Mouse (Mus musculus): ENCODE data around the gene 4933434E20Rik. TPM values are rescaled to one million over a fixed set of nuclear protein-coding genes. Genes with fewer than 3 reads are reported as not detected.

The 4933434E20Rik gene
- total RNA-seq, 4 experiments from 2014 or later: 88.7 to 119 (median 108) TPM

DNA sequence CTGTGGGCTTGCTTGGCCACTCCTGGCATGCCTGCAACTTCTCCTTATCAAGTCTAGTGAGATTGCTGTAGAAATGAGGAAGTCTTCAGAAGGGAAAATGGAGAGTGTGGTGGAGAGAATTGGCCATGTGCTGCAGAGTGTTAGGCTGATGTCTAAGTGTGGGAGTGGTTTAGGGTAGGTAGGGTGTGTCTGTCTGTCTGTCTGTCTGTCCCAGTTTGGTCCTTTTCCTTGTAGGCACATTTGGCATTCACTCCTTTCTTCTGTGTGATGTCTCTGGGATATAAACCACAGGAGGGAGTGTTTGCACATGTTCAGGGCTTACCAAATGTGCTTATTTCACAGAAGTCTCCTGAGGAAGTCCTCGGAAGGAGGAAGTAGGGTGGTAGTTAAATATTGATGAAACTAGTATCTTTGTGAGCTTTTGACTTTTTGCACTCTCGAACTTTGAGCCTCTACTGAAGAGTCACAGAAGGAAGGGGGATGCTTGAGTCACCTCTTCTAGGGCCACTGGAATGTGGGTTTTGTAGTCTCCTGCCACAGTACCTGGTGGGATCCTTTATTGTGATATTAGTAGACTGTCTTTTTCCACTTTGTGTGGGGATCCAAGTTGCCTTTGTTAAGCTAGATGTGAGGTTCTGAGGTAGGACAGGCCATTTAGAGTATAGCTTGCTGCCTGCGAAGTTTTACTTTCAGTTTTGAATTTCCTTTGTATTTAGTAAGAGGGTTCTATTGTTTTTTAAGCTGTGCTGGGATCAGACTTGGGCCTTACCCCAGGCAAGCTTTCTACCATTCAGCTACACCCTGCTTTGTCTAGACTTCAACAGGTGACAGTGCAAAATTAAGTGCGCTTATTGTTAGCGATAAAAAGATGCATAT lies 30.2 kb downstream of the 4933434E20Rik start:
- no peak for DNase-seq

- DNase-seq: no peak
Measured at GRCm38 (mm10) chr3:90083034-90083433, 31.6 kb downstream of the 4933434E20Rik start.

- no peak for DNase-seq
Measured at GRCm38 (mm10) chr3:90083698-90084324, 32.4 kb downstream of the 4933434E20Rik start.

GRCm38 (mm10) chr3:90084790-90085189 lies 33.4 kb downstream of the 4933434E20Rik start:
- DNase-seq: no peak

DNA sequence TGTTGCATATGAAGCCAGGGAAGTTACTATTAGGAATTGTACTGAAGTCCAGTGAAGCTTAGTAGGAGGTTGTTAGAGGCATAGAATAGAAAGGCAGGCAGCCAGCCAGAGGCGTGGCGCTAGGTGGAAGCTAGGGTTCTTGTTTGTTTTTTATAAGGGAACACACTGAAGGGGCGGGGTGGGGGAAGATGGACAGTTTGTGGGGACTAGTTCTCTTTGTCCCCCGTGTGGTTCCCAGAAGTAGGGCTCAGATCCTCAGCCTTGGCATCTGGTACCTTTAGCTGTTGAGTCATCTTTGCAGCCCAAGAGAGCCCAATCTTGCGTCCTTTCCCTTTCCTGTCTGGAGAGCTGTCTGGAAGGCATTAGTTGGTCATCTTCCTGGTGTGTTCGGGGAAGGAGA lies 33.8 kb downstream of the 4933434E20Rik start:
- DNase-seq: no peak

- DNase-seq: no peak
Measured at GRCm38 (mm10) chr3:90086068-90086467, 34.6 kb downstream of the 4933434E20Rik start.

GRCm38 (mm10) chr3:90088617-90089016 lies 37.2 kb downstream of the 4933434E20Rik start:
- no peak for DNase-seq

DNA sequence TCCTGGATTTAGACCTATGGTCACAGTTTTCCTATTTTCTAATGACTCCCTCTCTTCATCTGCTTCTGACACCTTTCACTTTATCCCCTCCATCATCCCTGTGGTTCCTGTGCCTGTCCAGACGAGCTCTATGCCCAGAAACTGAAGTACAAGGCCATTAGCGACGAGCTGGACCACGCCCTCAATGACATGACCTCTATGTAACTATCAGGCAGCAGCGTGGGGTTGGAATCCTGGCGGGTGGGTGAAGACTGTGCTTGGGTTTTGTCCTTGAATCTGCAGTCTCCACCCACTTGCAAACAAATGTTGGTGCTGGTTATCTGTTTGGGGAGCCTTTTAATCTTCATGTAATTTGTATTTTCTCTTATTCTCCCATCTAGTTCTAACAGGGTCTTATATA lies 39.5 kb downstream of the 4933434E20Rik start:
- DNase-seq: peak; percentile 53

GRCm38 (mm10) chr3:90094453-90094852 lies 43.0 kb downstream of the 4933434E20Rik start:
- DNase-seq: no peak

- no peak for DNase-seq
Measured at GRCm38 (mm10) chr3:90097928-90098327, 46.5 kb downstream of the 4933434E20Rik start.

GRCm38 (mm10) chr3:90101010-90101409 lies 49.6 kb downstream of the 4933434E20Rik start:
- DNase-seq: no peak

DNA sequence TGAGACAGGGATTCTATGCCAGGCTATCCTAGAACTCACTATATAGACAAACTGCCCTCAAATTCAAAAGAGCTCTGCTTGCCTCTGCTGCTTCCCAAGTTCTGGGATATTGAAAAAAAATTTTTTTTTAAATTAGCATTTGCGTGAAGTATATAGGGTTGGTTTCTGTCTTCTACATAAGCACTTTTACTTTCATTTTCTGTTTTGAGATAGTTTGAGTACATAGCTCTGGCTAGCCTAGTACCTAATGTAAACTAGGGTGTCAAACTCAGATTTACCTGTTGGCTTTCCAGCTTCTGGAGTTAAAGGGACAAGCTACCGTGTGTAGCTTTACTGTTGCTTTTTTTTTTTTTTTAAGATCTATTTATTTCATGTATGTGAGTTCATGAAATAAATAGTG lies 50.2 kb downstream of the 4933434E20Rik start:
- no peak for DNase-seq

DNA sequence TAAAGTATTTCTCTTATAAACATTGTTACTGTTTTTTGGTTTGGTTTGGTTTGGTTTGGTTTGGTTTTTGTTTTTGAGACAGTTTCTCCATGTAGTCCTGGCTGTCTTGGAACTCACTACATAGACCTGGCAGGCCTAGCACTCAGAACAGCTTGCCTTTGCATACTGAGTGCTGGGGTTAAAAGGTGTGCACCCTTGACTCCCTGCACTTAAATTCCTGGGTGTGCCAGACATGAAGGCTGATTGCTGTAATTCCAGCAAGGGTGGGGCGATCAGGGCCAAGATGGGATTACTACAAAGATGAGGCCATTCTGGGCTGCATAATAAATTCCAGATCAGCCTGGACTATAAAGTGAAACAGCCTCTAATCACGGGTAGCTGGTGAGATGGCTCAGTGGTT lies 50.8 kb downstream of the 4933434E20Rik start:
- no peak for DNase-seq

- no peak for DNase-seq
Measured at GRCm38 (mm10) chr3:90103176-90103575, 51.7 kb downstream of the 4933434E20Rik start.

- no peak for DNase-seq
Measured at GRCm38 (mm10) chr3:90103938-90104337, 52.5 kb downstream of the 4933434E20Rik start, which contains the start of gene Nup210l. Gene Nup210l, plus strand, starts transcription at chr3:90104132.

DNA sequence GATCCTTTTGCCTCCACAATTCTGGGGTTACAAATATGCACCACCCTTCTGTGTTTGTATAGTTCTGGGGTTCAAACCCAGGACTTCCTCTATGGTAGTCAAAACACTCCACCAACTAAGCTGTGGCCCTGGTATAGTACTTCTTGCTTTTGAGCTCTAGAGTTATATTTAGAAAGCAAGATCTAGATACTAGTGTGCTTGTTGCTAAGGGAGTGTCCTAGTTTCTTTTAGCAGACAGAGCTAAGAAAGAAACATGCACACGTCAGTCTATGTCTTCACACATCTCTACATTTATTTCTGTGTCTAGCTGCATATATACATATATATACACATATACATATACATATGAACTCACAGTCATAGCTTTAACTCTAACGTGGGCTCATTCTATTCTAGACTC lies 60.3 kb downstream of the 4933434E20Rik start:
- no peak for DNase-seq

GRCm38 (mm10) chr3:90114342-90114741 lies 62.9 kb downstream of the 4933434E20Rik start:
- no peak for DNase-seq

- peak; percentile 66 for DNase-seq
Measured at GRCm38 (mm10) chr3:90115526-90115925, 64.1 kb downstream of the 4933434E20Rik start.

Small RNA genes within 50 kb of the gene (microRNA-seq; reads per million reads assigned to microRNA genes)
- gene Mir190b: 15.1 to 18.9 reads per million in 2 experiments
- 0.18 to 0.34 reads per million in 2 experiments for gene Mir7669

Other genes starting within 250 kb of the 4933434E20Rik start
- 10 to 100 TPM in 2 of 4 experiments, 1 to 10 TPM in 2; 5.6 to 11.6 (median 10.1) TPM for gene She, start 220.3 kb upstream of the 4933434E20Rik start, total RNA-seq (2022)
- gene Il6ra, start 138.4 kb upstream of the 4933434E20Rik start, total RNA-seq (2022): 10 to 100 TPM in 2 of 4 experiments, 1 to 10 TPM in 2; 6.7 to 13.4 (median 10.1) TPM
- 10 to 100 TPM; 31.6 to 63.7 (median 46.1) TPM for gene Atp8b2, start 88.1 kb upstream of the 4933434E20Rik start, total RNA-seq (2022)
- gene Hax1, start 52.9 kb upstream of the 4933434E20Rik start, total RNA-seq (2022): 100 to 1,000 TPM; 131 to 171 (median 149) TPM
- 100 to 1,000 TPM; 135 to 210 (median 161) TPM for gene Ubap2l, start 992 bp downstream of the 4933434E20Rik start, total RNA-seq (2022)
- gene Tpm3, start 21.0 kb downstream of the 4933434E20Rik start, total RNA-seq (2022): 100 to 1,000 TPM; 162 to 262 (median 231) TPM
- gene Nup210l, start 52.5 kb downstream of the 4933434E20Rik start, total RNA-seq (2022): 1 to 10 TPM in 1 of 4 experiments, under 1 TPM in 3; 0.35 to 1.1 (median 0.54) TPM
- gene Rps27, start 162.0 kb downstream of the 4933434E20Rik start, total RNA-seq (2022): 1,000 to 10,000 TPM; 1,658 to 2,346 (median 2,053) TPM
- 10 to 100 TPM; 28.8 to 42.4 (median 34.9) TPM for gene Rab13, start 162.1 kb downstream of the 4933434E20Rik start, total RNA-seq (2022)
- 10 to 100 TPM; 64.2 to 76.1 (median 70.4) TPM for gene Jtb, start 180.0 kb downstream of the 4933434E20Rik start, total RNA-seq (2022)
- 1 to 10 TPM in 1 of 4 experiments, under 1 TPM in 3; 0.35 to 1.3 (median 0.63) TPM for gene Creb3l4, start 191.9 kb downstream of the 4933434E20Rik start, total RNA-seq (2022)
- 100 to 1,000 TPM; 129 to 172 (median 151) TPM for gene Slc39a1, start 196.5 kb downstream of the 4933434E20Rik start, total RNA-seq (2022)
- gene Crtc2, start 202.5 kb downstream of the 4933434E20Rik start, total RNA-seq (2022): 10 to 100 TPM; 43.5 to 73.2 (median 63.9) TPM
- gene Dennd4b, start 213.5 kb downstream of the 4933434E20Rik start, total RNA-seq (2022): 10 to 100 TPM in 3 of 4 experiments, 1 to 10 TPM in 1; 9.2 to 14.5 (median 12.8) TPM
- gene Gatad2b, start 241.5 kb downstream of the 4933434E20Rik start, total RNA-seq (2022): 10 to 100 TPM; 62.6 to 85.2 (median 71.6) TPM